Mouse (Mus musculus) heart, adult 2 months (tissue): ENCODE measurements at regions not wholly inside any gene's neighbourhood (a gene's known extent, or its start where the extent isn't known, plus 50 kb on each side); places are given as distances from the start of the nearest gene placed in this dataset.

Experiments
- CTCF ChIP-seq: fragments of 200-600 bp; IDR thresholded peaks from 2 replicates; pipeline ENCODE4 v1.8.1; 2022; ENCODE audit warnings: antibody characterized with exemption, mild to moderate bottlenecking, moderate library complexity
- EP300 ChIP-seq: fragments of 200-500 bp; IDR thresholded peaks from 2 replicates; pipeline ENCODE4 v1.6.1; 2011; ENCODE audit warnings: low read depth, low read length, control low read depth; ENCODE audit not compliant: insufficient read depth

- no peak for TF ChIP-seq EP300
- TF ChIP-seq CTCF = no peak
These were observed 257.4 kb downstream of the Plk2 start for GRCm38 (mm10) chr13:110652201-110652600.
